Mouse (Mus musculus): ENCODE data around the gene Papss1. TPM values are rescaled to one million over a fixed set of nuclear protein-coding genes. Genes with fewer than 3 reads are reported as not detected.

Papss1 gene
- polyA plus RNA-seq (2012; rRNA removed; ENCODE audit: low replicate concordance): 29.4 and 33.2 TPM in 2 replicates

DNA sequence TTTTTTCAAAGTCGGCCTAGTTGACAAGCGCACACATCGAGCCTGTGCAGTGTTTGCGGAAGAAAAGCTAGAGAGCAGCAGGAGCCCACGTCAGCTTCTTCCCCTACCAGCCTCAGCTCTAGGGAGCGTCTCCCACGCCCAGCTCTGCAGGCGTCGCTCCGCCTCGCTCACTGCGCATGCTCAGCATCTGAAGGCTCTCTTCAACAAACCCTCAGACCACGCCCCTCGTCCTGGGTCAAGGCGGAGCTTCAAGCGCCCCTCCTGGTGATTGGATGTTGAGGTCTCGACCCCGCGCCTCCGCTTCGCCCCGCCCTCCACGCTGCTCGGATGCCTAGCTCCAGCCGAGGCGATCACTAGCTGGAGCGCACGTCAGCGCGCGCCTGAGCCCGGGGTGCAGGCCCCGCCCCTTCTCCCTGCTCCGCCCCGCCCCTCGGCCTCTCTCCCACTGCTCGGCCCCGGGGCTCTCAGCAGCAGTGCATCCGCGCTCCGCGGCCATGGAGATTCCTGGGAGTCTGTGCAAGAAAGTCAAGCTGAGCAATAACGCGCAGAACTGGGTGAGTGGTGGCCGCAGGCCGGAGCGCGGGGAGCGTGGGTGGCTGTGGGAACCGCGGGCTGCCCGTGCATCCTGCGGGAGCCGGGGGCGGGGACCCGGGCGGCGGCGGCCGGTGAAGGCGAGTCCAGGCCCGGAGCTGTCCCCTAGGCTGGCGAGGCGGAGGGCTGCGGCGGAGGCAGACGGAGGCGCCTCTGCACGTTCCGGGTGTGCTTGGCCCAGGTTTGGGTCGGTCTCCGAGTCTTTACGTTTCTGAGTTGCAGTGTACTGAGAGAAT, at the start of gene Papss1:
Gene Papss1 (plus strand): TSS at position 339 of the 827 bp plus-strand sequence.

Other genes starting within 250 kb of the Papss1 start
- gene Sgms2, start 73.4 kb upstream of the Papss1 start, polyA plus RNA-seq (2012; rRNA removed; ENCODE audit: low replicate concordance): 3.1 and 3.9 TPM in 2 replicates

Measured in mammary gland, adult 2 months (tissue).